Mouse (Mus musculus) brown adipose tissue, adult 24 weeks (tissue): ENCODE measurements around the gene U2af2. TPM values are rescaled to one million over a fixed set of nuclear protein-coding genes. Genes with fewer than 3 reads are reported as not detected.
A peak's percentile ranks its signal among the peaks of the same experiment; 100 is the strongest.

ENCODE experiments used
- H3K27ac ChIP-seq: fragments of 200-500 bp; replicated peaks from 2 replicates; pipeline ENCODE4 v1.5.1; 2012; ENCODE audit warnings: low read depth, mild to moderate bottlenecking, low read length
- H3K4me1 ChIP-seq: fragments of 200-500 bp; 2 replicates; pipeline ENCODE4 v1.6.1; 2012; ENCODE audit warnings: low read length, mixed read lengths; ENCODE audit not compliant: control insufficient read depth, insufficient read depth, insufficient read length
- H3K4me3 ChIP-seq: fragments of 200-500 bp; 2 replicates; pipeline ENCODE4 v1.5.1; 2012; ENCODE audit warnings: low read depth, mild to moderate bottlenecking, low read length, moderate library complexity; ENCODE audit not compliant: insufficient read depth
- polyA plus RNA-seq: library from polyadenylated mRNA; stranded (reverse); fragments of >200 nt; gene quantifications from 2 replicates; pipeline ENCODE4 v1.2.4, GENCODE M21; 2012; ENCODE audit not compliant: missing spikeins, insufficient read depth, insufficient read length

U2af2 gene
- polyA plus RNA-seq, 1 experiment: 44.6 TPM

DNA sequence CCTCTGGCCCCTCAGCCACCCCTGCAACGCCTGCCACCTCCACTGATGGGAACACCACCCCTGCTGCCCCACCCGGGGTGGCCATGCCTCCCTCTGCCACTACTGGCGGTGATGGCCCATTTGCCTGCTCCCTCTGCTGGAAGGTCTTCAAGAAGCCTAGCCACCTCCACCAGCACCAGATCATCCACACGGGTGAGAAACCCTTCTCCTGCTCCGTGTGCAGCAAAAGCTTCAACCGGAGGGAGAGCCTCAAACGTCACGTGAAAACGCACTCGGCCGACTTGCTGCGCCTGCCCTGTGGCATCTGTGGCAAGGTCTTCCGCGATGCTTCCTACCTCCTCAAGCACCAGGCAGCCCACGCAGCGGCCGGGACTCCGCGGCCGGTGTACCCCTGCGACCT is 32.0 kb upstream of the U2af2 start:
- no peaks in the 10 kb centered on the region for H3K4me1 ChIP-seq
- no peak overlapping the region for H3K27ac ChIP-seq
- no peak overlapping the region for H3K4me3 ChIP-seq

DNA sequence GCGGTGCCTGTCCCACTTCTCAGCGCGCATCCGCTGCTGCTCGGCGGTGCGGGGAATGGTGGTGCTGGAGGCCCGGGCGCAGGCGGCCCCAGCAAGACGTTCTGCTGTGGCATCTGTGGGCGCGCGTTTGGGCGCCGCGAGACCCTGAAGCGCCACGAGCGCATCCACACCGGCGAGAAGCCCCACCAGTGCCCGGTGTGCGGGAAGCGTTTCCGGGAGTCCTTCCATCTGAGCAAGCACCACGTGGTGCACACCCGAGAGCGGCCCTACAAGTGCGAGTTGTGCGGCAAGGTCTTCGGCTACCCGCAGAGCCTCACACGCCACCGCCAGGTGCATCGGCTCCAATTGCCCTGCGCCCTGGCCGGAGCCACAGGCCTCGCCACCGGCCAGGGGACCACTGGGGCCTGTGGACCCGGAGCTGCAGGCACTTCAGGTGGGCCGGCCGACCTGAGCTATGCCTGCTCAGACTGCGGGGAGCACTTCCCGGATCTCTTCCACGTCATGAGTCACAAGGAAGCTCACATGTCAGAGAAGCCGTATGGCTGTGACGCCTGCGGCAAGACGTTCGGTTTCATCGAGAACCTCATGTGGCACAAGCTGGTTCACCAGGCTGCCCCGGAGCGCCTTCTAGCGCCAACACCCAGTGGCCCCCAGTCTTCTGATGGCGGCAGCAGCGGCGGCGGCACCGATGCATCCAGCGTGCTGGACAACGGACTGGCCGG is 31.2 kb upstream of the U2af2 start:
- H3K27ac ChIP-seq: no peak overlapping the region
- no peaks in the 10 kb centered on the region for H3K4me1 ChIP-seq
- no peak overlapping the region for H3K4me3 ChIP-seq

DNA sequence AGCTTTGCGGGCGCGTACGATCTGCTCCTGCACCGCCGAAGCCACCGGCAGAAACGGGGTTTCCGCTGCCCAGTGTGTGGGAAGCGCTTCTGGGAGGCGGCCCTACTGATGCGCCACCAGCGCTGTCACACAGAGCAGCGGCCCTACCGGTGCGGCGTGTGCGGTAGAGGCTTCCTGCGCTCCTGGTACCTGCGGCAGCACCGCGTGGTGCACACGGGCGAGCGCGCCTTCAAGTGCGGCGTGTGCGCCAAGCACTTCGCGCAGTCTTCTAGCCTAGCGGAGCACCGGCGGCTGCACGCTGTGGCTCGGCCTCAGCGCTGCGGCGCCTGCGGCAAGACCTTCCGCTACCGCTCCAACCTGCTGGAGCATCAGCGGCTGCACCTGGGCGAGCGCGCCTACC is 30.4 kb upstream of the U2af2 start:
- H3K4me3 ChIP-seq: no peak overlapping the region
- H3K4me1 ChIP-seq: no peaks in the 10 kb centered on the region
- H3K27ac ChIP-seq: no peak overlapping the region

DNA sequence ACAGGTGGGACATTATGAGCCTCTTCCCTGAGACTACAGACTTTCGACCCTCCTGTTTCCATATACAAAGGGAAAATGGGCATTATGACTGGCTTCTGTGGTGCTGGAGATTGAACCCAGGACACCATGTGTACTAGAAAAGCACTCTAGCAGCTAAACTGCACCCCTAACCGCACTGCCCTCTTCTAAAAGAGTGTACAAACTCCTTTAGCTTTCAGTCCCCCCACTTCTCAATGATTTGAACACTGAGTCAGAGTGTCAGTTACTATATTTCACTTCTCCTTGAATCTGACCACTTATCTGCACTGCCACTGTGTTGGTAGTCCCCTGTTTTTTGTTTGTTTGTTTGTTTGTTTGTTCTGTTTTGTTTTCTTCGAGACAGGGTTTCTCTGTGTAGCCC is 28.1 kb upstream of the U2af2 start, which contains the start of gene 4632433K11Rik:
4632433K11Rik (plus strand) TSS at position 301 of the 400 bp plus-strand sequence.
- Histone ChIP-seq H3K27ac (no peak within 1 kb of the TSS), H3K4me1 (peaks cover under 1% of the 10 kb centered on the region; the same call in 1 of the 2 replicates), H3K4me3 (no peak within 1 kb of the TSS)

DNA sequence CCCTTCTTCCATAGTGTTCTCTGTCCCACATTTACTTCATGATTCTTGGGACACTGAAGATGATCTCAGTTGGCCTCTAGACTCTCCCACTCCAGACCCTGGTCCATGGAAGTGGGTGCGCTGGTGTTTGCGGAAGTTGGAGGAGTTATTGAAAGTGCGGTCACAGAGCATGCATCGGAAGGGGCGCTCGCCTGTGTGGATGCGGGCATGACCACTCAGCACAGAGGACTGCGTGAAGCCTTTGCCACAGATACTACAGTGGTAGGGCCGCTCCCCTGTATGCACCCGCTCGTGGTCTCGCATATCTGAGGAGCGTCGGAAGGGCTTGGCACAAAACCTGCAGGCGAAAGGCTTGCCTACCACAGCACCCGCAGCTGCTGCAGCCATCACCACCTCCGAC is 26.3 kb upstream of the U2af2 start:
- Histone ChIP-seq H3K27ac (no peak overlapping the region), H3K4me3 (no peak overlapping the region), H3K4me1 (peaks cover 3% of the 10 kb centered on the region; the same call in 1 of the 2 replicates)

DNA sequence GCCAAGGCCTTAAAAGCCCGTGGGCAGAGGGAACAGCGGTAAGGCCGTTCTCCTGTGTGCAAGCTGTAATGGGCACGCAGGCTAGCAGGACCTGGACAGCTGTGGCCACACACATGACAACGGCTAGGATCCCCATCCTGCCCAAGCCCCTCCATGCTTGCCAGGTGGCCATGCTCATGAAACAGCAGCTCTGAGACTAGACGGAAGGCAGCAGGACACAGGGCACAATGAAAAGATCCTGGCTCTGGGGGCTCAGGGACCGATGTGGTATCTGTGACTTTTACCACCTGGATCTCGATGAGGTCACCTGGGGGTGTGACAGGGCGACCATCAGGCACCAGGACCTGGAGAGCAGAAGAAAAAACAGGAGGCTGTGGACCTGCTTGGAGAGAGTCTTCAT is 25.8 kb upstream of the U2af2 start:
- H3K27ac ChIP-seq: no peak overlapping the region
- H3K4me1 ChIP-seq: peaks cover 3% of the 10 kb centered on the region; the same call in 1 of the 2 replicates
- H3K4me3 ChIP-seq: no peak overlapping the region

DNA sequence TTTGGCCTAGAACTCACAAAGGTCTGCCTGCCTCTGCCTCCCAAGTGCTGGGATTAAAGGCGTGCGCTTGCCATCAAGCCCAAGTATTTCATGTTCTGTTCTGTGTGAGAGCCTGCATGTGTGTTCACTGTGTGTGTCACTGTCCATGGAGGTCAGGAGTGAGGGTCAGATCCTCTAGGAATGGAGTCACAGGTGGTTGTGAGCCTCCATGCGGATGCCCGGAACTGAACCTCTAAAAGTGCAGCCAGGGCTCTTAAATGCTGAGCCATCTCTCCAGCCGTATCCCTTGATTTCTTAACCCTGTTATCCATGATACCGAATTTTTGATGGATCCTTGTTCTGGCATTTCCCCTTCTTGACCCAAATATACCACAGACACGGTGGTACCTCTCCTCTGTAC is 24.9 kb upstream of the U2af2 start:
- peaks cover 3% of the 10 kb centered on the region; the same call in 1 of the 2 replicates for H3K4me1 ChIP-seq
- no peak overlapping the region for H3K4me3 ChIP-seq
- no peak overlapping the region for H3K27ac ChIP-seq

DNA sequence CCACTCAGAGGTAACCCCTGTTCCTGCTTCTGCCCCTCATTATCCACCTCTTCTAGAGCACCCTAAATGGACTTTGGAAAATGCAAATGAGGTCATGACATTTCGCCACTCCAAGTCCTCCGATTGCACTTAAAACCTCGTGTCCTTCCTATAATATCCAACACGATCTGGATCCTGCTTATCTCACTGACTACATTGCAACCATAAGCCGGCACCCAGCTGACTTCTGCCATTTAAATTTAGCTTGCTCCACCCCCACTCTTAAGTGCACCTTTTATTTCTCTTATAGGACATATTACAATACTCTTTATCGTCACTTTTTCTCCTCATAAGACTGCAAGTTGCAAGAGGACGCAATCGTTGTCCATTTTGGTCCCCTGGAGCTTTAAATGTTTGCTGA is 24.5 kb upstream of the U2af2 start:
- H3K27ac ChIP-seq: no peak overlapping the region
- H3K4me1 ChIP-seq: peaks cover 3% of the 10 kb centered on the region; the same call in 1 of the 2 replicates
- peak overlapping the region; percentile 85 for H3K4me3 ChIP-seq

DNA sequence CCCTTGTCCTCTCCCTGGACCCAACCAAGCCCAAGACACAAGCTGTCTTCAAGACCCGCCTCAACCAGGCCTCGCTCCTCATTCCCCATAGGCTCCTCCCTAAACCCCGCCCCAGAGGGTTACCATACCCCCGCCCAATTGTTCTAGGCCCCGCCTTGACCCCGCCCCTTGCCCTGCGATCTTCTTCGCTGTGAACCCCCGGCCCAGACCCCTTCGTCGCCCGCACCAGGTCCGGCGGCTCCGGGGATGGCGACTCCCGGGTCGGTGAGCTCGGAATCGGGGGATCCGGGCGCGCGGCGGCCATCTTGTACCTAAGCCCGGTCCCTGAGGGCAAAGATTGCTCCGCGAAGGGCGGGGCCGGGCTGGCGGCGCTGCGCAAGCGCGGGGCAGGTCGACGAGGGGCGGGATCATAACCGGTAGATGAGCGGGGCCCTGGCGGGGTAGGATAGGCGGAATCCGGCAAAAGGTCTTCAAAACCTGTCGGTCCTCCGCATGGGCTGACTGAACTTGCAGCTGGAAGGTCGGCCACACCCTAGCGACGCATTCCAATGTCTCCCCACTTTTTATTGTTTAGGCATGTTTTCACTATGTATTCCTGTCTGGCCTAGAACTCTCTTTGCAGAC is 23.7 kb upstream of the U2af2 start, which contains the start of gene Zfp784:
Zfp784 (minus strand) TSS at position 338 of the 624 bp plus-strand sequence.
- Histone ChIP-seq H3K4me1 (peaks cover 3% of the 10 kb centered on the region; the same call in 1 of the 2 replicates), H3K27ac (peak within 1 kb of the TSS; percentile 95), H3K4me3 (peak within 1 kb of the TSS; percentile 85)

DNA sequence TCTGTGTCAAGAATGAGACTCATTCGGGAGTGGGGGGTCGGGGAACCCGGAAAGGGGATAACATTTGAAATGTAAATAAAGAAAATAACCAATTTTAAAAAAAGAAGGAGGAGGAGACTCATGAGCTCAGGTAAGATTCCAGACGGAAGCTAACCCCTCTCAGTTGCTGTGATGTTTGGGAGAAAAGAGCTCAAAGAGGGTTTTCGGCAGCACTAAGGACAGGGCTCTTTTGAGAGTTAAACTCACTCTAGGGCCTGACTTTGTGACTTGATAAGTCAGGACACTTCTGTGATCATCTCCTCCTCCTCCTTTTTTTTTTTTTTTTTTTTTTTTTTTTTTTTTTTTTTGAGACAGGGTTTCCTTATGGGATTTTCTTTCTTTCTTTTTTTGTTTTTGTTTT is 23.0 kb upstream of the U2af2 start:
- H3K27ac ChIP-seq: peak overlapping the region; percentile 95; the same call in 1 of the 2 replicates
- peaks cover 3% of the 10 kb centered on the region; the same call in 1 of the 2 replicates for H3K4me1 ChIP-seq
- peak overlapping the region; percentile 85 for H3K4me3 ChIP-seq

DNA sequence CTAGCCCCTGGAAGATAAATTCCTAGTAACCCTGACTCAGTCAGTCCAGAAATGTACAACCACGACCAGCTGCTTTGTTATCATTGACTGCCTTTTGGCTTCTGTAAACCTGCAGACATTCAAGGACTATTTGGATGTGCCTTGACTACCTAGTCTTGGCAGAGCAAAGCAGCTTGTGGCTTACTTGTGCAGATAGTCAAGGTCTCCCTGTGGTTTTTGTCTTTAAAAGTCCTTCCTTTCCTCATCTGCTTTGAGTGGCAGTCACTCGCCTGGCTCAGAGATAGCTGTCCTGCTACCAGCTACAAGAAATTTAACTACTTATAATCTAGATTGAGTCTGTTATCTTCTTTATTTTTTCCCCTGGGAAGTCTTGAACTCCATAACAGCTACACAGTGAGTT is 17.0 kb upstream of the U2af2 start:
- Histone ChIP-seq H3K4me1 (no peaks in the 10 kb centered on the region), H3K27ac (no peak overlapping the region), H3K4me3 (no peak overlapping the region)

DNA sequence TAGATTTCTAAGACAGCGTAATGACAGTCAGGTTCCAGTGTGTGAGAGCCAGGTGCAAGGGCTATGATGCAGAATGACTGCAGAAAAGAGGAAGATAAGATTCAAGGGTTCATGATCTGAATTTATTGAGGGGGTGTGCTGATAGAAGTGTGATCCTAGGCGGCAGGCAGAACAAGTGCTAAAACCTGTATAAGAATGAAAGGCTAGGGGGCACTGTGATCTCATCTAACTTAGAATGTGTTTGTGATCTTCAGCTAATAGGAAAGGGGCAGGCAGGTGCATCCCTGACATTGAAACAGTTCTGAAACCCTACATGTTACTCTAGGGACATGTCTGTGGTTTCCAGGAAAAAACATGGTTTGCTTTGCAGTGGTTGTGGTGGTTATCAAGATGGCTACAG is 15.8 kb upstream of the U2af2 start:
- H3K4me1 ChIP-seq: no peaks in the 10 kb centered on the region
- H3K4me3 ChIP-seq: no peak overlapping the region
- H3K27ac ChIP-seq: no peak overlapping the region

DNA sequence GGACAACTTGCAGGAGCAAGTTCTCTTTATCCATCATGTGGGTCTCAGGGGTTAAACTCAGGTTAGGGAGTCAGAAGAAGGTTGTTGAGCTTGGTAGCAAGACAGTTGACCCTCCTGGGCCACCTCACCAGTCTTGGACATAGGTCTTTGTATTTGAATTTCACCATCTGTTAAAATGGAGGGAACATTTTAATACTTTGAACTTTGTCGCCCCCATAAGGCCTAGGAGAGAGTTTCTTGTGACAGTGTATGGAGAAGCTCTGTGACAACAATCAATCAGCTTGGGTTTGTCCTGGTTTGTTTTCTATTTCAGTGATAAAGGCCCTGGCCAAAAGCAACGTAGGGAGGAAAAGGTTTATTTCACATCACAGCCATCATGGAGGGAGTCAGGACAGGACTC is 14.6 kb upstream of the U2af2 start:
- Histone ChIP-seq H3K27ac (no peak overlapping the region), H3K4me1 (no peaks in the 10 kb centered on the region; the same call in 1 of the 2 replicates), H3K4me3 (no peak overlapping the region)

DNA sequence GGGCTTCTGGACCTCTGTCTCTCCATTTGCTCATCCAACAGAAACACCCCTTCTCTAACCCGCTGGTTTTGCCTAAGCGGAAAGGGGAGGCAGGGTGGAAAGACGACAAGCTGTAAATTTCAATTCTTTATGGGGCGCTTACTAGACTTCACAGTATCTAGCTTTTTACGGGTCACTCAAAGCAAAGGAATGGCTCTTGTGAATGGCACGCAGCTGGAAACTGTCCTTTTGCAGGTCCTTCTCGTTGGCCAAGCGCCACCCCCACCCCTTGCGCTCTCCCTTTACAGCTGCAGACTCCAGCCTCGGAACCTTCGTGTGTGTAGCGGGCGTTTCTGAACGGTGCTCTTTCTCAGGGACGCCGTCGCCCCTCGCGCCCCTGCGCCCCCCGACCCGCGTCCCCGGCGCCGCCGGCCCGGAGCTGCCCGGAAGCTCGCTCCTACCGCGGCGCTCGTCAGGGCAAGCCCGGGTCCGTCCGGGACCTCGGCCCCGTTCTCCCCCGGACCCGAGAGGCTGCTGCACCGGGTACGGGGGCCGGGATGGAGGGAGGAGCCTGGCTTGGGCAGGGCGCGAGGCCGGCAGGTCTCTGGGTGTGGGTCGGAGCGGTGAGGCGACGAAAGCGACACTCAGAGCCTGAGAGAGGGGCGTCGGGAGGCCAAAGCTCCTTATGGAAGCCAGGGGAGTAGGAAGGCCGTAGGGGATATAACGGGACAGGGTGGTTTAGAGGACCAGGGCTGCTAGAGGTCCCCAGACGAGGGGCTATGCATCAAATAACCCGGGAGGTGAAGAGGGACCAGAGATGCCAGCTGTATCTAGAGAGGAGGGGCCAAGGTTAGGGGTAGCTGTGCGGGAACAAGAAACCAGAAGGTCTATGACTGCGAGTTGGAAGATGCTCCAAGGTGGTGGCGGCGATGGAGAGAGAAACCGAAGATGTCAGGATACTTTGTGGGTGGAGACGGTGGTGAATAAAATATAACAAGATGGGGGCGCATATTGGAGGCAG is 10.4 kb upstream of the U2af2 start, which contains the start of gene Zfp580:
Zfp580 (plus strand) TSS at position 346 of the 1,000 bp plus-strand sequence.
- peak within 1 kb of the TSS; percentile 26; the same call in 1 of the 2 replicates for H3K27ac ChIP-seq
- no peaks in the 10 kb centered on the region; the same call in 1 of the 2 replicates for H3K4me1 ChIP-seq
- peak within 1 kb of the TSS; percentile 65 for H3K4me3 ChIP-seq

DNA sequence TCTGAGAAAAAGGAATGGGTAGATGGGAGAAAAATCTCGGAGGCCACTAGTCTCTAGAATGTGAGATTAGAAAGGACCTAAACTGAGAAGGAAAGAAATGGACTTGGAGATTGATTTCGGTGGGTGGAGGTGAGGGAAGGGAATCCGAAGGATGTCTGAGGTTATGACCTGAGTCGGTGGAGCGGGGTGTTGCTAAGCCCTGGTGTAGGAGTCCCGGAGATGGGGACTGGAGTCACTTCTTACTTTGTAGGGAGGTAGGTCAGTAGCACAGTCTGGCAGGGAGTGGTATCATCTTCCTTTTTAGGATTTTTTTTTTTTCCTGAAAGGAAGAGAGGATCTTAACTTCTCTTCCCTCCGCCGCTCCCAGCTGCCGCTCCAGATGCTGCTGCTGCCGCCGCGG is 9.5 kb upstream of the U2af2 start:
- H3K4me1 ChIP-seq: no peaks in the 10 kb centered on the region; the same call in 1 of the 2 replicates
- no peak overlapping the region for H3K27ac ChIP-seq
- peak overlapping the region; percentile 65 for H3K4me3 ChIP-seq
